Mouse (Mus musculus) urinary bladder, postnatal 25 days (tissue): ENCODE measurements at regions not wholly inside any gene's neighbourhood (a gene's known extent, or its start where the extent isn't known, plus 50 kb on each side); places are given as distances from the start of the nearest gene placed in this dataset.

Experiments used
- DNase-seq: peaks from one replicate; pipeline ENCODE4 v3.0.0; 2022; ENCODE audit warnings: low spot score

DNA sequence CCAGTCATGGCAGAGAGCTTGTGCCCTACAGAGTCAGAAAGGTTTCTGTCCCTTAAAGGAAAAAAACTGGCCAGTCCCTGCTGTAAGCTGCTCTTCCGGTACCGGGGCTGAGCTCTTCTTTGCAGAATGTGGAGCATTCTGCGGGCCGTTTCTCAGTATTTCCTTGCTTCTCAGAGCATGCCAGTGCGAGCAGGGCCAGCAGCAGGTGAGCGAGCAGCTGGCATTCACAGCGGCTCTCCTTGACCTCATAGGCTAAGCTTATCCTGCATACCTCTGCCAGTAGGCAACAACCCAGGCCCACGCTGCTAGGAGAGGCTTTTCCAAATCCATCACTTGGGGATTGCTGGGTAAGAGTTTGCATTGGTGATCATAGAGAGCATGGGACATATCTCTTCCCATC, 1238.2 kb upstream of the A1bg start:
- DNase-seq: no peak

DNA sequence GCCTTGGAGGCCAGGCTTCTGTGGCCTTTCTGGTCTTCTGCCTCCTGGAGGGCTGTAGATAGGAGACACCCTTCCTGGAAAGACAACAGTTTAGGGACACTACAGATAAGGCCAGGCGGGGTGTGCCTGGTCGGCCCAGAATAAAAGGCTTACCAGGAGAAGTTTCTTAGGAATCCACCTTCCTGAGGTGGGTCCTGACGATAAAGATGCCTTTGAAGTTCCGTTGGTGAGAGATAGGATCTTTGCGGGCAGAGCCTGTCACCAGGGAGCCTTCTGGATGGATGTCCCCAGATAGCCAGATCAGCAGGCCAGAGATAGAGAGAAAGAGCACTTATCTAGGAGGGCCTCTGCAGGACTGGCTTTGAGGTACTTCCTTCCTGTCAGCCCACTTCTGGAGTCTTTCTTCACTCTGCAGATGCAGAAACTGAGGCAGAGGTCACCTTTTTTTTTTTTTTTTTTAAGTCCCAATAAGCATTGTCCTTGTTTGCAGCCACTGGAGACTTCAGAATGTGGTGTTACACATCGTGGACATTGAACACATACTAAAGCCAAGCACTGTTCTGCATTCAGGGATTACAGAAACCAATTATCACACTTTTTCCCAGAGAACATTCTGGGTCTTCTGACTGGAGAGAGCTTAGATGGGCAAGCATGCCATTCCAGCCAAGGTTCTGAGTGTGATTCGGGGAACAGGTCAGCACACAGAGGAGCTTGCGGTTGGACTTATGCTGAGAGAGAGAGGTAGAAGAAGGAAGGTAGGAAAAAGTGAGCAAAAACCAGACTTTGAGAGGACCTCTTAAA, 1236.3 kb upstream of the A1bg start:
- DNase-seq: no peak

DNA sequence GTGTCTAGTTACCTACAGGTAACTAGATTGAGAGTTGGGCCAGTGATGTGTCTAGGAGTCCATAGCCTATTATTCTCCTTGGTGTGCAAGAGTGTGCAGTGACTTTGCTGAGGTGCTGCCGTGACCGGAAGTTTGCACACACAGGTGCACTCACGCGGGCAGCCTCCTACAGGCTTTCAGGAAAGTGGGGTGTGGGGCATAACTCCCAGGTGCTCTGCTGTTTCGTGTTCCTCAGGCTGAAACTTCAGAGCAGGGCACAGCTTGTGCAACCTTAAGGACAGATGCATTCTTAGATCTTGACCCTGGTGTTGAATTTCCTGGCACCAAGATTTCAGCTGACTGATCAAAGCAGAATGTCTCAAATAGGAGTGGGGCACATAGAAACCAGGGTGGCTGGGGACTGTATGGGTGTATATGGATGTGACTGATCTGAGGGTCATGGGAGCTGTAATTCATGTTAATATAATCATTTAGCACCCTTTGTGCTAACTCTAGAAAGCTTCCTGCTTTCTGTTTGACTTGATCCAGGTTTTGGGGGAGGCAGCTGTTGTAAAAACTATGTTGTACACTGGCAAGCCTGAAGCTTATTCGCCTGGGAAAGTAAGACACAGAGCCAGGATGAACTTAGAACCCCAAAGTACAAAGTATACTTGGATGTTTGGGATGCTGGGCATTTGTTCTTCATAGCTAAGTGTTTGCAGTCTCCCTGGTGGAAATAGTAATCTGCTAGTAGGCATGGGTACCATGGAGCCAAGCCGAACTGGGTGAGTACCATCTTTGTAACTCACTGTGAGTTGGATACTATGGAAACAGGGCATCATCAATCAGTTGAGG, 1234.6 kb upstream of the A1bg start:
- no peak for DNase-seq

DNA sequence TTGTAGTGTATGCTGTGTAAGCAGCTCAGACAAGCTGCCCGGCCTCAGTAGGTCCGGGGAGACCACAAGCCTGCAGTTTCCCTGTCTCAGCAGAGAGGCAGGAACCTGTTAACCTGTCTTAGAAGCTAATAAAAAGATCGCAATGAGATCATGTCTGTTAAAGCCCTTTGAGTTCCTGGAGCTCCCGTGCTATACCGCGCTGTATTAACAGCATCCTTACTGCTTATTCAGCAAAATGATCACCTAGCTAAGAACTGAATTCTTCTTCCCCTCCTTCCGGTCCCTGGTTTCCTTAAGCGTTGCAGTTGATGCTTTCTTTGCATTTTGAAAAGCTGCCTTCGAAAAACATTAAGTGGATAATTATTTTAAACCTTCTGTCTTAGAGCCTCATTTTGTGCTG, 1230.4 kb upstream of the A1bg start:
- no peak for DNase-seq

DNA sequence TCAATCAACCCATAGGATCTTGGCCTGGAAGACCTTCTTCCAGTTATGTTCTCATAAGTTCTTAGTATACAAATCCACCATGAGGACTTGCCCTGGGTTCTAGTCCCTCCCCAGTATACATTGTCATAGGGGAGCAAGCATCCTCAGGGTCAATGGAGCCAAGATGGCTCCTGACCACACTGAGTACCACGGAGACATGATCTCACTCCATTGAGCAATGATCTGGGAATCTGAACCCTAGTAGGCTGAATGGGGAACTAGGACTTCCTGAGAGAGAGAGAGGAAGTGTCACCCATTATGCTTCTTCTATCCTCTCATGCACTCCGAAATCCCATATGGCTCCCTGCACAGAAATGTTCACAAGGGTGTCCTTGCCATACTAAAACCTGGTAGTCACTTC, 1229.3 kb upstream of the A1bg start:
- no peak for DNase-seq

DNA sequence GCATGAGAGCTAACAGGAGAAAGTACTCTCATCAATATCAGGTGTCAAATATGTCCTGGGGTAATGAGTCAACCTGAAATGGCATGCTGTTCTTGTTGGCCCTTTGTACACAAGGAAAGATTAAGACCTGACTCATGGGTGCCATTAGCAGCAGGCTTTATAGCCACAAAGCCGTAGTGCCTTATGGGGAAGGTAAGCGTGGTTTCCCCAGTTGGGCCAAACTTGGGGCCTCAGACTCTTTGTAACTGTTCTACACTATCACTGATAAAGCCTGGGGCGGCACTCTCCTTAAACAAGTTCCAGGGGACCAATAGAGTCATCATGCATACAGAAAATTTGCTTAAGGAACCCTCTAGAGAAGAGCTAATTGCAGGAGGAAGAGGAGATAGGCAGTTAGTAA, 1228.9 kb upstream of the A1bg start:
- no peak for DNase-seq

DNA sequence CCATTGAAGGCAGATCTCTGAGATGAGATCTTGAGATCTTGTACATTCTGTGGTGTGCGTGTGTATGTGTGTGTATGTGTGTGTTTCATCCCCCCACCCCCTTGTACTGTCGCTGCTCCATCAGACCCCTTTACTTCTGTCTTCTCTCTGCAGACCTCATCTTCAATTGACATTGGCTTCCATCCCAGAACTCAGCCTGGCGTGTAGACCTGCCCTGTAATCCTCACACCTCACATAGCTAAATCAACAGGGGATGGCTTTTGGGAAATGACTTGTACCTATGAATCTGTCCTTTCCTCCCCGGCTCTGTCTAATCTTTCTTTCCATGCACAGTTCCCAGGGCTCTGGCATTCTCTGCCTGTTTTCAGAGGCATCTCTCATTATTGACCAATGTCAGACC, 1227.5 kb upstream of the A1bg start:
- no peak for DNase-seq

DNA sequence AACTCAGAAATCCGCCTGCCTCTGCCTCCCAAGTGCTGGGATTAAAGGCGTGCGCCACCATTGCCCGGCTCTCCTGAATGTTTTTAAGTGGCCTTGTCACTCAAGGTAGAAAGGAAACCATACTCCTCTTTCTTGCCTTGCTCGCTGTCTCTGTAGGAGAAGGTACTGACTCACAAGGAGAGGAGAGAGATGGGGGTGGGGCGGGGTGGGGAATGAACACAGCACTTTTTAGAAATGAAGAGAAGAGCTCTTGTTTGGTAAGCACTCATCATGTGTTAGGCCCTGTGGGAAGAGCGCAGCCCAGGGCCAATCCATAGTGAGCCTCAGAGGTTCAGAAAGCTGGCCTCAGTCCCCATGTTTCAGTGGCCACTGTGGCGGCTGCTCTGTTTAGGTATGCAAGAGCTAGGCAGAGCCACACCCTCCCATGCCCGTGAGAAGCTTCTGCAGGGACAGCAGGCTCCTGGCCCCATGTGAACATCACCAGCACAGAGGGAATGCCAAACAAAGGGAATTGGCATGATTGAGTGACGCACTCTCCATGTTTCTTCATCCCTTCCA, 1225.9 kb upstream of the A1bg start:
- DNase-seq: no peak

DNA sequence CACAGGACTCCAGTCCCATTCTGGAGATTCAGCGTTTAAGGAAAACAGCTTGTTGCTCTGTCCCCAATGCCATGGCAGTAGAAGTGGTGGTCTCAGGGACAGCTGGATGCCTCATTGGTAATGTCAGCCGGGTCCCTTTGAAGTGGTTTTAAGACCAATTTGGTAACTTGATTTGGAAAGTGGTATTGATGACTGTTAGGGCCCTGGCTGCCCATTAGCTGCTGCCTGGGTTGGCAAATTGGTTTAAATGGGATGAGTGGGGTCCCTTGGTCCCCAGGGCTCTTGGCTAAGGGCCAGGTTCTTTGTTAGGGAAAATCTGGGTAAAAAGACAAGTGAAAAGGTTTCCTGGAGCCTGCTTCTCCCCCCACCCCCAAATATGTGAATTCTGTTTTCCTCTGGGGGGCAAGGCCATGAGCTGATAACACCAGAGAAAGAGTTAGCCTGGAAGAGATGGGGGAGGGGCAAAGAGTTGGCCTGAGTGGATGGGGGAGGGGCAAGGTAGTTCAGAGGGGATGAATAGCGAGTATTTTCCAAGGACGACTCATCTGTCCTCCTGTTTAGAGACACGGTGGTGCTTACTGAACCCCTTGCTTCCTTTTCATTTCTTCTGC, 1224.6 kb upstream of the A1bg start:
- no peak for DNase-seq

DNA sequence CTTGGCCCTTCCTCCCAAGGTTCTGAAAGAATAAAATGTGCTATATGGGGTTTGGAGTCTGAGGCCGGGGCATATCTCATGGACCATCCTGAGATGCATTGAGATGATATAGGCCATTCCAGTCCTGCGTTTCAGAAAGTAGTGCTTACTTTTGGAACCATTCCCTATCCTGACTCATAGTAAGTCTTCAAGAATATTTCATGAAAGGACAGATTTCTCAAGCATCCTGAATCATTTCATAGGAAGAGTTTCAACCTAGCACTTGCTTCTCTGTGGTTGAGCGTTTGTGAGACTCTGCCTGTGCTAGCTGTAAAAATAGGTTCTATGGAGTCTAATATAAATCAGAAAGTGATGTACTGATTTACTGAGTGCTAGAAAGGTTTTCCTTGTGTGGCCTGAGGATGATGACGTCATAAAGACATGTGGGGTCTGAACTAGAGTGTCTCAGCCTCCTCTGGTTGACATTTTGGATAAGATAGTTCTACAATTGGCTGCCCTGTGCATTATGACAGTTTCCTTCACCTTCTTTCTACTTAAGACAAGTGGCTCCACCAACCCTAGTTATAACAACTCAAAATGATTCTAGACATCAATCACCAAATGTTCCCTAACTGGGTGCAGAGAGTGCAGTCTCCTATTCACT, 1223.0 kb upstream of the A1bg start:
- DNase-seq: no peak

DNA sequence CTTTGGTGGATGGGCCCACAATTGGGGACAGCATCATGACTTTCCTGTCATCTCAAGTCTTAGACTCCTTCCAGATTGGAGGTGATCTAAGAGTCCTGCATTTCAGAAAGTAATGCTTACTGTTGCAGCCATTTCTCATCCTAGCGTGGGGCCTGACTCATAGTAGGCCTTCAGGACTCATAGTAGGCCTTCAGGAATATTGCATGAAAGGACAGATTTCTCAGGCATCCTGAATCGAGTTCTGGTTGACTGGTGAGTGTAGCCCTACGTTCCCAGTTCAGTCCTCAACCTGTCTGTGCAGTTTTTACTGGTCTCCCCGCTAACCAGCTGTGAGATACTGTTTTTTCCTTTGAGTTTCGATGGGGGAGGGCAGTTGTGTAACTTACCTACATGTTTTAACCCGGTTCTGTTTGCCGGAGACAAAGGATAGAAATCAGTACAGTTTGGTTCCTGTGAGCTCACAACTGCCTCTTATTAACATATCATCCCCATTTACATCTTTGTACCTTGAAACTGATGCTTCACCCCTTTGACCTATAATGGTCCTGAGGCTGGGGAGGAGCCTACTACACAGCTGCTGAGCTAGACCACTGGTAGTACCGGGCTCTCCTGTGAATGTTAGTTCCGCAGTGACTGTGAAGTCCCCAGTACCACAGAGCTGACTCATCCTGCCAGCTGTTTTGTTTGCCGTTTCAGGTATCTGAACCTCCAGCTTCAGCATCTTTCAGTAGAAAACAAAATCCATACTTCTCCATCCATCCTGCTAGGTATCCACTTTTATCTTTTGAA, 1222.2 kb upstream of the A1bg start:
- no peak for DNase-seq

DNA sequence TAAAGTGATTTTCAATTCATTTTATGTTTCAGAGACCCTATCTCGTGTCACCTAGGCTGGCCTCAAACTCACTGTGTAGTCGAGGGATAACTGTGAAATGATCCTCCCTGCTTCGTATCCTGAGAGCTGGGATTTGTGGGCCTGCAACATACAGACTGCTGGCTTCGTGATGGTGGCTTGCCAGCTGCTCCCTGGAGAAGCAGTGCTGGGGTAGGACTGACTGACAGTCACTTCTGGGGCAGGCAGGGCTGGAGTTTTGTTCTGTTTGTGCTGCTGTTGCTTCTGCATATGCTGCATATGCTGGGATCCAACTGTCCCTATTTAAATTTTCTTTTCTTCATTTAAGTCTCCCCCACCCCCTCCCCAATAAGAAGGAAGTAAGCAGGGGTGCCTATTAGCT, 1217.0 kb upstream of the A1bg start:
- no peak for DNase-seq

DNA sequence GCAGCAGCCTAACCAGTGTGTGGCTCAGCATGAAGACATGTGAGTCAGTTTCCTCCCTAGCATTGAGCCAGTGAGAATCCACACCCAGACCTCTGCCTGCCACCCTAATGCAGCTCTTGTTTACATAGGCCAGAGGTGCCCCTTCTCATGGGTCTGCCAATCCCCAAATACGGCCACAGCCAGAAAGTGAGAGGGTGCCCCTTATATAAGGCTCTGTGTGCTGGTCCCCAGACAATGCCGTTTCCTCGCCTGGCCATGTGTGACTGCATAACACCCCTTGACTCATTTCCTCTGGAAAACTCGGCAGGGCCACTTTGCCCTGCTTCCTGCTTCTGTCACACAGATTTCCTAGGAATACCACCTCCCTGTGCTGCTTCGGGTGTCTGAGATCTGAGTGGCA, 1216.4 kb upstream of the A1bg start:
- no peak for DNase-seq

DNA sequence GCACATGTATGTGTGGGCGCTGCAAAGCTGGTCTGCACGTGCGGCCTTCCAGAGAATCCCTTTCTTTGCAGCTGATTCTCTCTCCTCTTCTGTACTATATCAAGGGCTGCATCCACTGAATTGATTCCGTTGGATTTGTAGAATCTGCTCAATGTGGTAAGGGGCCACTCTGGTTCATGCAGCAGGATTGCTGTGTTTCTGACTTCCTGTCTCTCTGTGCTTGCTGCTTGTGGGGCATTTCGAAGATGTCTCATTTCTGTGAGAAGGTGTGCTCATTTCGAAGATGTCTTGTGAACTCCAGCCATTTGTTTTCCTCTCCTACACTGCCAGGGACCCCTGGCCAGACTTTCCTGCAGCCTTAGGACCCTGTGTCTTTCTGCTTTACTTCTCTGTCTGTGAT, 1215.9 kb upstream of the A1bg start:
- no peak for DNase-seq

DNA sequence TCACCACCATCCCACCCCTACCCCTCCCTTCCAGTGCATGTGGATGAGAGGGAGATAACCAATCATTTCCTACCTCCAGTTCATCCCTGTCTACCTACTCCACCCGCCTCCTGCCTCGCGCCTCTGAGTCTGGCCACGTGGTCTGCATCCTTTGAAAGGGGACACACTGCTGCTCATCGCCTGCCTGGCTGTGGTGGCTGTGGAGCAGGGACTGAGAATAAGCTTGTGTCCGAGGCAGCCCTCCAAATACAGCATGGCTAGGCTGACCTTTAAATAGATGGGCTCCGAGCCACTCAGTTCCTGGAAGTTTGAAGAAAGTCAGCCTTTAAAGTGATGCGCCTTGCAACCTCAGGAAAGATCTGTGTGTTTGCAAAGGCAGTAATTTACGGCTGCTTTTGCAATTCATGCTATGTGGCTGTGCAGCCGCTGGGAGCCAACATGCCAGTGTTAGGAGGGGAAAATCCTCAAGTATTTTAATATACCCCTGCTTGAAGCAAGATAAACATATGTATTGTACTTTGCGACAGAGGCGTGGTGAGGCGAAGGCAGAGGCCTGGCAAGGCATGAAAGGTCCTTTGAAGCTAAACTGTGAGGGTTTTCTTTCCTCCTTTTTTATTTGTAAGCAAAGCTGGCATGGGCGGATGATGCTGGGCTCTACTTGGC, 1214.3 kb upstream of the A1bg start:
- no peak for DNase-seq

DNA sequence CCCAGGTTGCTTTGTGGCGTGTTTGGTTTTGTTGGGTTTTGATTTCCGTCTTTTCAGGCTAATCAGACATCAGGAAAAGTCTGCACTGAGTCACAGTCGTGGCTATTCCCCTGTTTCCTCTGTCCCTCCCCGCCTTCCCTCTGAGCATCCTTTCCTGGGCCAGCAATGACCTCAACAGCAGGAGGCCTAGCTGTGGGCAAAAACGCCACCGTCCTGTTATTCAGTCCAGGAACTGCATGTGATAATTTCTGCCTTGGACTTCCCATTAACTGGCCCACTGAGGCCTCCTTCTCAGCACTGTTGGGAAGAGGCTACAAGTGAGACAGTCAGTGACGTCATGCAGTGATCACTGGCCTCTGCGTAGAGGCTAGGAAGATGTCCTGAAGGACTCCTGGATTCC, 1212.0 kb upstream of the A1bg start:
- no peak for DNase-seq

DNA sequence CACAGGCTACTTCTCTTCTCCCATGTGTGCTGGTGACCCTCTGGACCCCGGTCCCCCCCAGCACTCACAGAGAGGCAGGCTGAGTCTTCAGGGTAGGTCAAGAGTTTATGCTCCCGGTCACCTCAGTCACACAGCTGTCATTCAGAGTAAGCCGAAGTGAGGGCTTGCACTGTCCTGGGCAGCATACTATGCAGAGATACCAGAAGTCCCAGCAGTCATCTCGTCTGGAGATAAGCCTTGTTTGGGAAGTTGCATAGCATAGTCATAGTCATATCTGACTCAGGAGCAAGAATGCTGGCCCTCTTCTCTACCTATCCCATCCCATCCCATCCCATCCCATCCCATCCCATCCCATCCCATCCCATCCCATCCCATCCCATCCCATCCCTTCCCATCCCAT, 1211.5 kb upstream of the A1bg start:
- DNase-seq: no peak

DNA sequence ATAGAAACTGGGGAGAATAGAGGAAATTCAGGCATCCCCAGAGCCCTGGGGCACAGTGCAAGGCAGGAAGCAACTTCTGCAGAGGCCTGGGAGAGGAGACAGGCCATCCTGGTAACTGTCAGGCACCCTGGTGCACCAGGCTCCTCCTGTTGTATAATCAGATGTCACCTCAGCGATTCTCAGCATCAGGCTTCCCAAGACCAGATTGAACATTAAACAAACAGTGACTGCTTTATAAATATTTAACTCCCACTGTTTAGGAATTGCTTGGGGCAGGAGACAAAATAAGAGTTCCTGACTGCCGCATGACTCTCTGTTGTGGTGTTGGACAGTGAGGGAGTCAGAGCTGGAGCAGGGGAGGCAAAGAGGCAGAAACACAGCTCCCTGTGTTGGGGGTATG, 1210.1 kb upstream of the A1bg start:
- no peak for DNase-seq

DNA sequence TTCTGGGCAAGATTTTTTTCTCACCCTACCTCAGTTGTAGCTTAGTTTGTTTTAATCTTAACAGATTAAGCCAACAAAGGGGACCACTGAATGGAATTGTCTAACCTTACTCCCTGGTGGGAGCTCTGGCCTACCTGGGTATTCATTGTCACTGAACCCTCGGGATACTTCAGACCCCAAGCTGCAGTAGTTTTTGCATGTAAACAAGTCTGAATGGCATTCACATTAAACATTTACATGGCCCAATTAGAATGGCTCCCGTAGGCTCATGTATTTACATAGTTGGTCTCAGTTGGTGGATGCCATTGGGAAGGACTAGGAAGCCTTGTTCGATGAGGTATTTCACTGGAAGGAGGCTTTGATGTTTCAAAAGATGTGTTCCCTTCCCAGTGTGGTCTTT, 1208.9 kb upstream of the A1bg start:
- no peak for DNase-seq

DNA sequence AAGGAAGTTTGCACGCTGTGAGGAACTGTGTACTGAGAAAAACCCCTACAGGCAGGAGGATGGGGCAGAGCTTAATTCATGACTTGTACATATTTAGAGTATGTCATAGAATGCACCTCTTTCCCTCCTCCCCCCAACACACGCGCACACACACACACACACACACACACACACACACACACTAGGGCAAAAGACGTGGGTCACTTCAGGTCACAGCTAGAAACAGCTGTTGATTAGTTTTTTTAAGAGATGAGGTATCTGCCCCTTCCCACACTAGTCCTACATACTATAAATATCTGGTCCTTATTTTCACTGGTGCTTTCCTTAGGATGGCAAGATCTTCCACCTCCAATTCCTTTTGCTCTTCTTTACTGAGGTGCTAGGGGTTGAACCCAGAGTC, 1207.7 kb upstream of the A1bg start:
- DNase-seq: no peak
